Mouse (Mus musculus) liver, adult 2 months (tissue): ENCODE data around the gene BC005624.
"Not testable (repeated sequence)": the region's sequence is repeated elsewhere in the genome, so short reads cannot be mapped to it uniquely, and the experiment has no call there.

Experiments used
- CTCF ChIP-seq: fragments of 200-500 bp; IDR thresholded peaks from 2 replicates; pipeline ENCODE4 v1.5.1; 2011; ENCODE audit warnings: low read depth, low read length, control low read depth
- POLR2A ChIP-seq: fragments of 200-500 bp; IDR thresholded peaks from 2 replicates; pipeline ENCODE4 v1.6.1; 2011; ENCODE audit warnings: low read length, control low read depth; ENCODE audit not compliant: insufficient read depth; ENCODE audit errors: extremely low read depth

- TF ChIP-seq POLR2A, CTCF: not testable (repeated sequence)
Measured at GRCm38 (mm10) chr2:30942116-30942515, 39.9 kb downstream of the BC005624 start.
